Mouse (Mus musculus) lung, adult 2 months (tissue): Measurements from ENCODE around the gene Gm43552.

Experiments used
- CTCF ChIP-seq: fragments of 200-500 bp; IDR thresholded peaks from 2 replicates; pipeline ENCODE4 v1.5.1; 2011; ENCODE audit warnings: mild to moderate bottlenecking, low read length, control low read depth; ENCODE audit not compliant: insufficient read depth
- POLR2A ChIP-seq: fragments of 200-500 bp; IDR thresholded peaks from 2 replicates; pipeline ENCODE4 v1.6.1; 2011; ENCODE audit warnings: low read depth, mild to moderate bottlenecking, control low read depth, low read length, borderline replicate concordance; ENCODE audit errors: extremely low read depth

GRCm38 (mm10) chr5:65401251-65401994, 91.2 kb downstream of the Gm43552 start:
- no peak for TF ChIP-seq POLR2A
- TF ChIP-seq CTCF = peak; percentile 63
